Mouse (Mus musculus): ENCODE results near the gene Akt1s1.

Akt1s1 gene

GRCm38 (mm10) chr7:44853596-44854355, 5.0 kb downstream of the Akt1s1 start:
- DNase-seq (ENCODE audit: low spot score in 2 of 2), result no peak

- peak; percentile 51 to 75 for DNase-seq (ENCODE audit: low spot score in 2 of 2)
Observed at GRCm38 (mm10) chr7:44854356-44855031, 5.7 kb downstream of the Akt1s1 start.

- no peak for DNase-seq (ENCODE audit: low spot score in 2 of 2)
Observed at GRCm38 (mm10) chr7:44855036-44855435, 6.2 kb downstream of the Akt1s1 start.

- no peak for DNase-seq (ENCODE audit: low spot score in 2 of 2)
Observed at GRCm38 (mm10) chr7:44856265-44856916, 7.6 kb downstream of the Akt1s1 start.

GRCm38 (mm10) chr7:44857042-44857552, 8.3 kb downstream of the Akt1s1 start, which contains the start of gene Pnkp:
Gene Pnkp (plus strand): TSS chr7:44857139.
- peak; percentile 67 to 83 for DNase-seq (ENCODE audit: low spot score in 2 of 2)

GRCm38 (mm10) chr7:44857905-44858304, 9.1 kb downstream of the Akt1s1 start:
- no peak for DNase-seq (ENCODE audit: low spot score in 2 of 2)

- no peak for DNase-seq (ENCODE audit: low spot score in 2 of 2)
Observed at GRCm38 (mm10) chr7:44859896-44860295, 11.1 kb downstream of the Akt1s1 start.

GRCm38 (mm10) chr7:44860576-44861428, 12.0 kb downstream of the Akt1s1 start:
- peak; percentile 57 to 82 for DNase-seq (ENCODE audit: low spot score in 2 of 2)

- DNase-seq (ENCODE audit: low spot score in 2 of 2), result no peak
Observed at GRCm38 (mm10) chr7:44861429-44861816, 12.6 kb downstream of the Akt1s1 start.

GRCm38 (mm10) chr7:44862434-44862833, 13.6 kb downstream of the Akt1s1 start:
- DNase-seq (ENCODE audit: low spot score in 2 of 2), result no peak

GRCm38 (mm10) chr7:44863210-44863609, 14.4 kb downstream of the Akt1s1 start:
- no peak for DNase-seq (ENCODE audit: low spot score in 2 of 2)

- DNase-seq (ENCODE audit: low spot score in 2 of 2), result no peak
Observed at GRCm38 (mm10) chr7:44863982-44864494, 15.2 kb downstream of the Akt1s1 start.

- no peak for DNase-seq (ENCODE audit: low spot score in 2 of 2)
Observed at GRCm38 (mm10) chr7:44864595-44865542, 16.1 kb downstream of the Akt1s1 start.

- no peak for DNase-seq (ENCODE audit: low spot score in 2 of 2)
Observed at GRCm38 (mm10) chr7:44866276-44867009, 17.7 kb downstream of the Akt1s1 start.

- DNase-seq (ENCODE audit: low spot score in 2 of 2), result no peak
Observed at GRCm38 (mm10) chr7:44867010-44867702, 18.4 kb downstream of the Akt1s1 start.

GRCm38 (mm10) chr7:44867802-44868201, 19.0 kb downstream of the Akt1s1 start:
- no peak for DNase-seq (ENCODE audit: low spot score in 2 of 2)

- no peak for DNase-seq (ENCODE audit: low spot score in 2 of 2)
Observed at GRCm38 (mm10) chr7:44868465-44868864, 19.7 kb downstream of the Akt1s1 start.

GRCm38 (mm10) chr7:44868919-44869696, 20.3 kb downstream of the Akt1s1 start:
- DNase-seq (ENCODE audit: low spot score in 2 of 2), result peak in 1 of 2 experiments; percentile 57

Data from cerebellum, postnatal 4 days (tissue).